Mouse (Mus musculus): ENCODE measurements at regions not wholly inside any gene's neighbourhood (a gene's known extent, or its start where the extent isn't known, plus 50 kb on each side); places are given as distances from the start of the nearest gene placed in this dataset.

- no peak for TF ChIP-seq GABPA (IDR thresholded peaks at IDR 0.05; ENCODE audit: insufficient replicate concordance, low read depth, low read length)
- TF ChIP-seq MAFK (IDR thresholded peaks at IDR 0.05; ENCODE audit: insufficient replicate concordance, low read length), result no peak
- TF ChIP-seq USF2 (conservative IDR thresholded peaks at IDR 0.05; ENCODE audit: low read depth, low read length), result no peak
- TF ChIP-seq JUN (IDR thresholded peaks at IDR 0.05; ENCODE audit: insufficient read depth, low read depth, low read length), result no peak
- TF ChIP-seq CHD1 (IDR thresholded peaks at IDR 0.05; ENCODE audit: low read depth, low read length), result no peak
- TF ChIP-seq POLR2AphosphoS2 (IDR thresholded peaks at IDR 0.05; ENCODE audit: low read depth, low read length), result no peak
- TF ChIP-seq E2F4 (IDR thresholded peaks at IDR 0.05; ENCODE audit: insufficient replicate concordance, low read depth, low read length), result no peak
- no peak for TF ChIP-seq RCOR1 (conservative IDR thresholded peaks at IDR 0.05; ENCODE audit: low read depth, low read length)
These were observed 71.2 kb upstream of the Gm34302 start (continued) for GRCm38 (mm10) chr3:63554872-63555271.

GRCm38 (mm10) chr3:63553426-63553825, 69.7 kb upstream of the Gm34302 start:
- Histone ChIP-seq H3K9me3 (replicated peaks; ENCODE audit: low read length) (no peaks in the 10 kb centered on the region), H3K79me2 (replicated peaks; ENCODE audit: control insufficient read depth, extremely low read depth, insufficient read depth, poor library complexity, severe bottlenecking) (no peaks in the 10 kb centered on the region), H3K4me1 (ENCODE audit: control insufficient read depth in 1 of 2, insufficient read depth in 2 of 2) (peaks cover 0 to 6% of the 10 kb centered on the region in 2 experiments; a peak in 2 of 4 replicates), H3K27me3 (replicated peaks) (no peaks in the 10 kb centered on the region), H3K9ac (ENCODE audit: insufficient read depth, low read depth) (no peak overlapping the region), H3K4me2 (ENCODE audit: insufficient read depth, low read depth, poor library complexity, severe bottlenecking) (no peak overlapping the region), H3K27ac (ENCODE audit: insufficient read depth, low read depth) (no peak overlapping the region), H3K4me3 (replicated peaks in 1 of 3; ENCODE audit: low read depth in 2 of 3, low read length in 2 of 3, poor library complexity in 1 of 3) (no peak overlapping the region), H3K36me3 (replicated peaks in 1 of 2; ENCODE audit: control insufficient read depth in 1 of 2, insufficient read depth in 1 of 2, low read length in 1 of 2) (no peaks in the 10 kb centered on the region)
- no peak for TF ChIP-seq GABPA (IDR thresholded peaks at IDR 0.05; ENCODE audit: insufficient replicate concordance, low read depth, low read length)
- no peak for TF ChIP-seq UBTF (IDR thresholded peaks at IDR 0.05; ENCODE audit: low read depth, low read length)
- no peak for TF ChIP-seq MAZ (IDR thresholded peaks at IDR 0.05; ENCODE audit: low read depth, low read length)
- no peak for TF ChIP-seq MYC (IDR thresholded peaks at IDR 0.05; ENCODE audit: low read depth, low read length)
- dilution Hi-C loops (cut with MboI; ENCODE audit: extremely low pct_ligation_motif_present, extremely low pct_unique_long_range_greater_than_20kb, low sequenced_read_pairs) (no loop called here), in situ Hi-C loops (cut with MboI; ENCODE audit: low pct_ligation_motif_present, low pct_unique_long_range_greater_than_20kb, low sequenced_read_pairs) (loop anchor here (10.0 kb wide), 1 partner anchor 311 kb away; no protein-coding TSS in a partner anchor)
- DNase-seq (ENCODE audit: extremely low read depth), result no peak

GRCm38 (mm10) chr3:63551661-63552060, 68.0 kb upstream of the Gm34302 start:
- Histone ChIP-seq H3K4me1 (ENCODE audit: control insufficient read depth in 1 of 2, insufficient read depth in 2 of 2) (peaks cover 0 to 6% of the 10 kb centered on the region in 2 experiments; a peak in 2 of 4 replicates), H3K4me3 (replicated peaks in 1 of 3; ENCODE audit: low read depth in 2 of 3, low read length in 2 of 3, poor library complexity in 1 of 3) (no peak overlapping the region), H3K9me3 (replicated peaks; ENCODE audit: low read length) (no peaks in the 10 kb centered on the region), H3K79me2 (replicated peaks; ENCODE audit: control insufficient read depth, extremely low read depth, insufficient read depth, poor library complexity, severe bottlenecking) (no peaks in the 10 kb centered on the region), H3K9ac (ENCODE audit: insufficient read depth, low read depth) (0 out of 2 replicates have a peak overlapping the region, but pooled peaks have one; percentile 19), H3K27me3 (replicated peaks) (no peaks in the 10 kb centered on the region), H3K4me2 (ENCODE audit: insufficient read depth, low read depth, poor library complexity, severe bottlenecking) (peak overlapping the region; percentile 55; the same call in 1 of the 2 replicates), H3K27ac (ENCODE audit: insufficient read depth, low read depth) (no peak overlapping the region), H3K36me3 (replicated peaks in 1 of 2; ENCODE audit: control insufficient read depth in 1 of 2, insufficient read depth in 1 of 2, low read length in 1 of 2) (no peaks in the 10 kb centered on the region)
- DNase-seq (ENCODE audit: extremely low read depth), result no peak
- no peak for TF ChIP-seq CHD2 (IDR thresholded peaks at IDR 0.05; ENCODE audit: low read length)
- TF ChIP-seq USF2 (conservative IDR thresholded peaks at IDR 0.05; ENCODE audit: low read depth, low read length), result no peak
- TF ChIP-seq ELF1 (IDR thresholded peaks at IDR 0.05; ENCODE audit: low read depth, low read length), result no peak
- no peak for TF ChIP-seq ZKSCAN1 (IDR thresholded peaks at IDR 0.05; ENCODE audit: borderline replicate concordance, low read depth, low read length)
- no peak for TF ChIP-seq RAD21 (IDR thresholded peaks at IDR 0.05; ENCODE audit: low read depth, low read length)
- no peak for TF ChIP-seq KAT2A (IDR thresholded peaks at IDR 0.05; ENCODE audit: insufficient replicate concordance, low read length)
- no peak for TF ChIP-seq SIN3A (IDR thresholded peaks at IDR 0.05; ENCODE audit: low read length)
- no peak for TF ChIP-seq POLR2A (IDR thresholded peaks at IDR 0.05; ENCODE audit: low read depth, low read length)
- no peak for TF ChIP-seq RCOR1 (conservative IDR thresholded peaks at IDR 0.05; ENCODE audit: low read depth, low read length)
- TF ChIP-seq JUN (IDR thresholded peaks at IDR 0.05; ENCODE audit: insufficient read depth, low read depth, low read length), result no peak
- no peak for TF ChIP-seq EP300 (IDR thresholded peaks at IDR 0.05; ENCODE audit: low read length)
- no peak for TF ChIP-seq UBTF (IDR thresholded peaks at IDR 0.05; ENCODE audit: low read depth, low read length)
- no peak for TF ChIP-seq JUND (conservative IDR thresholded peaks at IDR 0.05; ENCODE audit: low read depth, low read length)
- dilution Hi-C loops (cut with MboI; ENCODE audit: extremely low pct_ligation_motif_present, extremely low pct_unique_long_range_greater_than_20kb, low sequenced_read_pairs), result no loop called here
- in situ Hi-C loops (cut with MboI; ENCODE audit: low pct_ligation_motif_present, low pct_unique_long_range_greater_than_20kb, low sequenced_read_pairs), result loop anchor here (10.0 kb wide), 1 partner anchor 313 kb away; no protein-coding TSS in a partner anchor

Measured in CH12.LX (cell line).